Mouse (Mus musculus): ENCODE measurements around the gene Rab44. TPM values are rescaled to one million over a fixed set of nuclear protein-coding genes. Genes with fewer than 3 reads are reported as not detected.

Rab44 gene
- polyA plus RNA-seq, 1 experiment from 2014 or later: 0.26 TPM

DNA sequence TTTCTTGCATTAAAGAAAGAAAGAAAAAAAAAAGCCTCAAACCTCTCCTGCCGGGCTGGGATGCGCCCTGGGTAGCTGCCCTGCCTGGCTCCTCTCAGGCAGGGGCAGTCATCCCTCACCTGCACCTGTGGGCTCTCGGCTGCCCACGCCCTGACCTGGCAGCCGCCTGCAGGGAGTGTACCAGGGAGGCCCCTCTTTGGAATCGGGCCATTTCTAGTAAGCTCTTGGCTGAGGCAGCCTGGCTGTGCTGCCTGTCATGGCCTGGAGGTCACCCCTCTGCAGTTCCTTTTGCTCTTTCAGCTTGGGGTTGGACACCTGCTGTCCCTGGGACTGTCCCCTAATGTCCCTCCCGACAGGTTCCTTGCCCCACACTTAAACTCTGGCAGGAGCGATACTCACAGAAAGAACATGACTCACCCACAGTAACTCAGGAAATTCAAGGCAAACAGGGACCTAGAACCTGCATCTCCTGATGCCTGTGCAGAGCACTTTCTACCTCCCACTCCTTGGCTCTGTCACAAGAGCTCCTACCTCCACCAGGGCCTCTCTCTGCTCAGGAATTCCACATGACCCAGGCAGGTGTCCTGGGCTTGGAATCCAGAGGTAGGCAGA is 52.1 kb downstream of the Rab44 start:
- Histone ChIP-seq H3K4me3 (no peak overlapping the region), H3K36me3 (no peaks in the 10 kb centered on the region), H3K27ac (no peak overlapping the region), H3K4me1 (peaks cover 8% of the 10 kb centered on the region), H3K9me3 (replicated peaks) (peaks cover 3% of the 10 kb centered on the region; the same call in 1 of the 2 replicates), H3K27me3 (ENCODE audit: low read depth, poor library complexity, severe bottlenecking) (peaks cover 41% of the 10 kb centered on the region)
- DNase-seq (ENCODE audit: low spot score): no peak
- WGBS: 53% methylated on average over 8 of the region's 8 CpGs

DNA sequence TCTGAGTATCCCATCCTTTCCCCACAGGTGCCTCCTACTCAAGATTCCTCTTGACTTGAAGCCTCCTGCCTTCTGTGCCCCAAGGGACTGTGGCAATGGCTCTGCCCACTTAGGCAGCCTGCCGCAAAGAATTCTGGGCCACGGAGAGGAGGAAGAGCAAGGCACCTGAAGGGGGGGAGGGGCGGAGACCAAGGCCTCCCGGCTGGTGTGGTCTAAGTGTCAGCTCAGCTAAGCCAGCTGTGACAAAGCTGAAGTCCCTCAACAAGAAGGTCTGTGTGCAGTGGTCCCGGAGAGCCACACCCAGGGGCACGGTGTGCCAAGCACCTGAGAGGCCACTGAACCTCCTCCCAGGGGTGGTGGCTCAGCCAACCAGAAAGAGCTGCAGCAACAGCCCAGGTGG is 53.4 kb downstream of the Rab44 start:
- H3K9me3 ChIP-seq (replicated peaks): no peaks in the 10 kb centered on the region
- no peak overlapping the region for H3K27ac ChIP-seq
- no peak for DNase-seq (ENCODE audit: low spot score)
- 63% methylated on average over 6 of the region's 6 CpGs for WGBS
- no peaks in the 10 kb centered on the region for H3K36me3 ChIP-seq
- H3K27me3 ChIP-seq (ENCODE audit: low read depth, poor library complexity, severe bottlenecking): peaks cover 41% of the 10 kb centered on the region
- no peak overlapping the region for H3K4me3 ChIP-seq
- H3K4me1 ChIP-seq: peaks cover 20% of the 10 kb centered on the region

DNA sequence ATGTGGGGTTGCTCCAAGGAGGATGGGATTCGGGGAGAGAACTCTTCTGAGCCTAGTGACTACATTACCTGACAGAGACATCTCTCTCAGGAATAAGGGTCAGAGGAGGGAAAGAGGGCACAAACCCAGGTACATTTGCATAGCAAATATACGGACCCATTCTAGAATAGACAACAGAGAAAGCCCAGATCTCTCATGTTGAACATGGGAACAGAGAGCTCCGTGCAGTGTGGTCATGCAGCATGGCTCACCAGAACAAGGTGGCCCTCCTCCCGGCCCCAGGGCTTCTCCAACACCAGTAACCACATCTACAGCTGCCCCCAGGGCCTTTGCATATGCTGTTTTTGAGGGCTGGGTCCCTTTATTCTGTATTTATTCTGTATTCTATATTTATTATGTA is 54.5 kb downstream of the Rab44 start:
- H3K4me1 ChIP-seq: peaks cover 20% of the 10 kb centered on the region
- no peaks in the 10 kb centered on the region for H3K9me3 ChIP-seq (replicated peaks)
- H3K27me3 ChIP-seq (ENCODE audit: low read depth, poor library complexity, severe bottlenecking): peaks cover 41% of the 10 kb centered on the region
- no peaks in the 10 kb centered on the region for H3K36me3 ChIP-seq
- no peak for DNase-seq (ENCODE audit: low spot score)
- no peak overlapping the region for H3K4me3 ChIP-seq
- WGBS: 81% methylated on average over 4 of the region's 4 CpGs
- H3K27ac ChIP-seq: no peak overlapping the region

DNA sequence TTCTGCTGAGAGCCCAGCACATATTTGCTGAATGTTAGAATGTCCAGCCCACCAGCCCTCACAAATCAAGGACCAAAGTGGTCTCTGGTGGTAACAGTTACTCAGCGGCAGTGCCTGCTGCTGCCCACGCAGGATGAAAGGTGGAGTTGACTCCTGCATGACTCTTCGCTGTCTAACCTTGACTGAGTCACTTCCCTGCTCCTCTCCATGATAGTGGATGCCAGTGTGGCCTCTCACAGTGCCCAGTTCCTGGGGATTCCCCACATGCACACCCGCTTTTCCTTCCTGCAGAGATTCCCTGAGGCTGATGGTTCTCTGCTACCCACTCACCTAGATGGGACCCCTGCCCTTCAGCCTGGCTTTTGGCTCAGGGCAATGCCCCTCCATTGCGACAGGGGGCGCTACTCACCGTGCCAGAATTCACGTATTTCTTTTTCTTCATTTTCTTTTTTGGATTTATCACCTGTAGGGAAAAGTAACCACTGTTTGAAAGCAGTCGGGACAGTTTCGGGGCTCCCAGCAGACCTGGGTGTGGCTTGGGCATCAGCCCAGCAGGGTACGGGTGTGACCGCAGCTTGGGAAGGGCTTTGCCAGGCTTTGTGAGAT is 55.2 kb downstream of the Rab44 start:
- Histone ChIP-seq H3K4me1 (peaks cover 20% of the 10 kb centered on the region), H3K36me3 (no peaks in the 10 kb centered on the region), H3K27me3 (ENCODE audit: low read depth, poor library complexity, severe bottlenecking) (peaks cover 41% of the 10 kb centered on the region), H3K27ac (no peak overlapping the region), H3K9me3 (replicated peaks) (no peaks in the 10 kb centered on the region), H3K4me3 (no peak overlapping the region)
- no peak for DNase-seq (ENCODE audit: low spot score)
- WGBS: 74% methylated on average over 12 of the region's 12 CpGs

DNA sequence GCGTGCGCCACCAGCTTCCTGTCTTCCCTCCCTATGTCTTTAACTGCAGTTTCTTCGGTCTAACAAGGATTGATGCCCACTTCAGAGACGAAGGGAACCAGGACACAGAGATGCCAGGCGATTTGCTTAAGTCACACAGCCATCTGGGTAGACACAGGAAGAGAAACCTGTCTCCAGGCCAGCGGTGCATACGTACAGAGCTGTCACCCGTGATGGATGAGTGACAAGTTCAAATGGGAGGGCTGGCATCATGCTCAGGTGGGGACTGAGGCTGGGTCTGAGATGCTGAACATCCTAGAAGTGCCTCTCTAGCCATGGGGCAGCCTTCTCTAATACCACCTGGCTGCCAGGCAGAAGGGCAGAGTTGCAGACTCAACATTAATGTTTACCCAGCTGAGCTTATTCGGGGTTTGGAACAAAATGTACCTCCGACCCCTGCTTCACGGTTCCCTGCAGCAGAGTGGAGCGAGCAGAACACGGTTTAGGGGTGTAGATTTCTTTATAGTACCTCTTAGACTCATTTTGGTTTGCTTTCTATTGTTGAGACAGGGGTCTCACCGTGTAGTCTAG is 56.6 kb downstream of the Rab44 start:
- H3K4me1 ChIP-seq: peaks cover 13% of the 10 kb centered on the region
- no peaks in the 10 kb centered on the region for H3K36me3 ChIP-seq
- no peak overlapping the region for H3K4me3 ChIP-seq
- H3K27ac ChIP-seq: no peak overlapping the region
- 81% methylated on average over 14 of the region's 14 CpGs for WGBS
- peaks cover 27% of the 10 kb centered on the region for H3K27me3 ChIP-seq (ENCODE audit: low read depth, poor library complexity, severe bottlenecking)
- H3K9me3 ChIP-seq (replicated peaks): no peaks in the 10 kb centered on the region
- DNase-seq (ENCODE audit: low spot score): no peak

DNA sequence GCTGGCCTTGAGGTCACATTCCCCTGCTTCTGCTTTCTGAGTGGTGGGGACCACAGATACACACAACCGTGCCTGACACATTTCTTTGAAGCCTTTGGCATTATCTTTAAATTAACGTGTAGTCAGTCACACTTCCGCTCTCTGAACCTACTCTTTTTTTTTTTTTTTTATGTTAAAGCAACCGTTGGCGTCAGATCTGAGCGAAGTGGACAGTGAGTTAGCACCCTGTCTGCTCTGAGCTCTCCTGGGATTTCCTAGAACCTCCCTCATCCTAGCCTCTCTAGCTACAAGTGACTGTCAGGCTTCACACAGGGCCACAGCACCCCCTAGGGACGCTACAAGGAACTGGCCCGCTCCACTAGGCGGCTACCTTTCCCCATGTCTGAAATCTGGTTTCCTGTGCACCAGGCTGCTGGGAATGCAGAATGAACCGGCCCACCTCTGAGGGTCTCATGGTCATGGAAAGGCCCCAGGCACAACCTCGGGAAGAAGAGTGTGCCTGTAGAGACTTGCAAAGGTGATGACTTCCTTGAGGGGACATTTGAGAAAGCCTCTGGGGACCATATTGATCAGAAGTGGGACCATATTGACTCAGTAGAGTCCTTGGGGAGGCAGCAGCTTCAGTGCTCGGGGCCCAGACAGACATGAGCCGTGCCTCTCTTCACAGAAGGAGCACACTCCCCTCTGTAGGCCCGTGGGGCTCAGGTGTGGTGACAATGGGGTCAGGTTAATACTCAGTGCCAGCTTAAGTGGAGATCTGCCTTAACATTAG is 57.2 kb downstream of the Rab44 start:
- H3K9me3 ChIP-seq (replicated peaks): no peaks in the 10 kb centered on the region
- H3K4me3 ChIP-seq: no peak overlapping the region
- peaks cover 18% of the 10 kb centered on the region for H3K4me1 ChIP-seq
- no peaks in the 10 kb centered on the region for H3K36me3 ChIP-seq
- 0 out of 2 replicates have a peak overlapping the region, but pooled peaks have one; percentile 14 for H3K27ac ChIP-seq
- WGBS: 26% methylated on average over 14 of the region's 14 CpGs
- DNase-seq (ENCODE audit: low spot score): peak; percentile 82
- H3K27me3 ChIP-seq (ENCODE audit: low read depth, poor library complexity, severe bottlenecking): peaks cover 20% of the 10 kb centered on the region

DNA sequence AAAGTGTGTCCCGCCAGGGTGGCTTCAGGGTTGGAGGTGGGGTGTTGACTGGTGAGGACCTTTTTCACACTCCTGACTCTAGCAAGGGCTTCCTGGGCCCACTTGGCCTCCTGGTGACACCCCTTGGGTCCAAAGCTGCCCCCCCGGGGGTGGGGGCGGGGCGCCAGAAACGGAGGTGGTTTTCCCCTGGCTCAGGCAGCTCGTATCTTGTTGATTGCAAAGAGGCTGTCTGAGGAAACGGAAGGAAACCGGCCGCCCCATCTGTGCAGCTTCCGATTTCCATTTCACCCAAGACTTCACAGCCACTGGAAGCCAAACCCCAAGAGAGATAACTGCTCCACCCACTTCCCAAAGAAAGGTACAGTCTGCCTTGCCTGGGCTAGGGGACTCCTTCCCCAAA is 58.1 kb downstream of the Rab44 start:
- WGBS: 47% methylated on average over 10 of the region's 10 CpGs
- H3K4me1 ChIP-seq: peaks cover 27% of the 10 kb centered on the region

DNA sequence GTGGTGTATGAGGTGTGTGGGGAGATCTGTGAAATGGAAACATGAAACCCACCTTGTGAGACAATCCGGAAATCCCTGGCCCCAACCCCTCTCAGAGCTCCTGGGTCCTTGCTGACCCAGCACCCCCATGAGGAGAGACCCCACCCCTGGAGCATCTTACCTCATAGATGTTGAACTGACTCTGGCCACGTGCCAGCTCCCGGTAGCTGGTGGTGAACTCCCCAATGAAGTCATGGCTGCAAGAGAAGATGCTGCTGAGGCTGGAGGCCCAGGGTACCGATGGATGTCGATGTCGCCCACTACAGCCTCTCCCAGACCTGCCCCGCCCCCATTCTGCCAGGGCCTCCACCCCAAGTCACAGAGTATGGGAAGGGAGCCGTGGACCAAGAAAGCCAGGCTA is 59.2 kb downstream of the Rab44 start:
- 79% methylated on average over 8 of the region's 8 CpGs for WGBS

More for the DNA sequence above, 58.1 kb downstream of the Rab44 start:
- H3K9me3 ChIP-seq (replicated peaks): no peaks in the 10 kb centered on the region
- 0 out of 2 replicates have a peak, but pooled peaks cover 11% of the 10 kb centered on the region for H3K27me3 ChIP-seq (ENCODE audit: low read depth, poor library complexity, severe bottlenecking)
- no peak for DNase-seq (ENCODE audit: low spot score)
- H3K36me3 ChIP-seq: no peaks in the 10 kb centered on the region
- H3K4me3 ChIP-seq: no peak overlapping the region
- H3K27ac ChIP-seq: 0 out of 2 replicates have a peak overlapping the region, but pooled peaks have one; percentile 14

DNA sequence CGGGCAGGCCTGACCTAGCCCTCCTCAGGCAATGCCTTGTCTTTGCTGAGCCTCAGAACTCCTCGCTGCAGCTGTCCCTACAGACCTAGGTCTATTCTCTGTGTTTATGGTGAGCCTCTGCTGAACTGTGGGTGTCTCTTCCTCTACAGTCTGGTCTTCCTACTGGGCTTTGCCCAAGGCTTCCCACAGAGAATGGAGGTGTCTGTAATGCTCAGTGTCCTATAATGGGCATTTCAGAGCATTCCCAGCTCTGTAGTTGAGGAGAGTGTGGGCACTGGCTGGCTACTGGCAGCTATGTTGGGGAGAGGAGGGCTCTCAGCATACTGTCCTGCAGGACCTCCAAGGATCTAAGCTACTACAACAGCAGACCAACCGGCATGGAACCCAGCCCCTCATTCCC is 61.7 kb downstream of the Rab44 start:
- Histone ChIP-seq H3K27ac (peak overlapping the region; percentile 47; the same call in 1 of the 2 replicates), H3K9me3 (replicated peaks) (no peaks in the 10 kb centered on the region), H3K36me3 (no peaks in the 10 kb centered on the region), H3K4me1 (peaks cover 38% of the 10 kb centered on the region), H3K4me3 (no peak overlapping the region), H3K27me3 (ENCODE audit: low read depth, poor library complexity, severe bottlenecking) (no peaks in the 10 kb centered on the region)
- DNase-seq (ENCODE audit: low spot score): no peak
- 78% methylated on average over 3 of the region's 3 CpGs for WGBS

More for the DNA sequence above, 59.2 kb downstream of the Rab44 start:
- H3K4me3 ChIP-seq: no peak overlapping the region
- H3K27me3 ChIP-seq (ENCODE audit: low read depth, poor library complexity, severe bottlenecking): 0 out of 2 replicates have a peak, but pooled peaks cover under 1% of the 10 kb centered on the region
- no peaks in the 10 kb centered on the region for H3K9me3 ChIP-seq (replicated peaks)
- H3K4me1 ChIP-seq: peaks cover 27% of the 10 kb centered on the region
- H3K27ac ChIP-seq: no peak overlapping the region
- DNase-seq (ENCODE audit: low spot score): no peak
- no peaks in the 10 kb centered on the region for H3K36me3 ChIP-seq

DNA sequence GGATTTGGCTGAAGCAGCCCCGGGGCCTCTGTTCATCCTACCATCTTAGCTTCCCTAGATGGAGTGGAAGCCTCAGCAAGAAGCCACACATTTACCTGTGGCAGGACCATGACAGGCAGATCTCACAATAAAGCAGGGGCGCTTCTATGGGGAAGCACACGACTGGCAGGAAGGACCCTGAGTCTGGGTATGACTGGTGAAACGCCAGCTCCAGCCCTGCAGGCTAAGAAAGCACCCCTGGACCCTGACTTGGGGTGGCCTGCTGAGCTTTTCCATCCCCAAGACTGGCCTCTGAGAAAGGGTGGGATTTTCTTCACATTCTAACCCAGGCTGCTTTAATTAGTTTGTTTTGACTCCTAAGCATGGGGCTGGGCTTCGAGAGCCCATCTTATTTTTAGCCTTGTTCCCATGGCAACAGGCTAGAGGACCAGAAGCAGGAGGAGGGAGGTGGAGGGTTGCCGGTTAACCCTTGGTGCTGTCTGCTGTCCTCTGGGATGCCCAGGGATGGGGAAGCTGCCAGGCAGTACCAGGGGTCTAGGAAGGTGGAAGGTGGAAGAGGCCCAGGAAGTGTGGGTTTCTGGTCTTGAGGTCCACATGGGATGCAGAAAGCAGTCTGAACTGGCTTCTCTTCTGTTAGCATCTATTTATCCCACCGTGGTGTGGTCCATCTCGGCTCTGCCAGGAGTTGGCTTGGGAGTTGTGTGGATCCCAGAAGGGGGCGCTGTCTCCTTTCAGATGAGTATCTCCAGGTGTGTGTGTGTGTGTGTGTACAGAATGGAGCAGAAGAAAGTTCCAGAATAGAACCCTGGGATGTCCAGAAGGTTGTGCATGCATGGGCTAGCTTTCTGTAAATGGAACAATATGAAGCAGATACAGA is 62.7 kb downstream of the Rab44 start:
- H3K9me3 ChIP-seq (replicated peaks): no peaks in the 10 kb centered on the region
- H3K4me1 ChIP-seq: peaks cover 33% of the 10 kb centered on the region
- 26% methylated on average over 9 of the region's 9 CpGs for WGBS
- H3K4me3 ChIP-seq: no peak overlapping the region
- no peaks in the 10 kb centered on the region for H3K27me3 ChIP-seq (ENCODE audit: low read depth, poor library complexity, severe bottlenecking)
- DNase-seq (ENCODE audit: low spot score): peak; percentile 80
- no peaks in the 10 kb centered on the region for H3K36me3 ChIP-seq
- peak overlapping the region; percentile 47 for H3K27ac ChIP-seq

DNA sequence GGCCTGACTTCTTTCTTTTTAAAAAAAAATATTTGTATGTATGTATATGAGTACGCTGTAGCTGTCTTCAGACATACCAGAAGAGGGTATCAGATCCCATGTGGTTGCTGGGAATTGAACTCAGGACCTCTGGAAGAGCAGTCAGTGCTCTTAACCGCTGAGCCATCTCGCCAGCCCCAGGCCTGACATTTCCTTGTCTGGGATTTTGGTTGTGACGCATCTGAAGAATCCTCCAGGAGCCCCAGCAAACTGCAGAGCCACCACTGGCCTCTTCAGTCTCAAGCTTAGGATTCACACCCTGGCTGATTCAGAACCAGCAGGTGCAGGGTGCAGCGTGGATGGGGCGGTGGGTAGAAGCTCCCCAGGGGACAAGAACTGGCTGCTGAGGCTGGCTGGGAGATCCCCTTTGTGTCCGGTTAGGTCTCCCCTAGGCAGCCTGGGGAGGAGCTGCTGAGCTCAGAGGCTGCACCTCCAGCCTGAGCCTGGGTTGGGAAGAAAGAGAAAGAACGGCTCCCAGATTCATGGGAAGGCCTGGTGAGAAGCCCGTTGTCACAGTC is 64.6 kb downstream of the Rab44 start:
- Histone ChIP-seq H3K27me3 (ENCODE audit: low read depth, poor library complexity, severe bottlenecking) (peaks cover 7% of the 10 kb centered on the region; the same call in 1 of the 2 replicates), H3K9me3 (replicated peaks) (no peaks in the 10 kb centered on the region), H3K4me1 (peaks cover 38% of the 10 kb centered on the region), H3K4me3 (no peak overlapping the region), H3K36me3 (no peaks in the 10 kb centered on the region), H3K27ac (peak overlapping the region; percentile 50; the same call in 1 of the 2 replicates)
- WGBS: 73% methylated on average over 9 of the region's 9 CpGs
- no peak for DNase-seq (ENCODE audit: low spot score)

DNA sequence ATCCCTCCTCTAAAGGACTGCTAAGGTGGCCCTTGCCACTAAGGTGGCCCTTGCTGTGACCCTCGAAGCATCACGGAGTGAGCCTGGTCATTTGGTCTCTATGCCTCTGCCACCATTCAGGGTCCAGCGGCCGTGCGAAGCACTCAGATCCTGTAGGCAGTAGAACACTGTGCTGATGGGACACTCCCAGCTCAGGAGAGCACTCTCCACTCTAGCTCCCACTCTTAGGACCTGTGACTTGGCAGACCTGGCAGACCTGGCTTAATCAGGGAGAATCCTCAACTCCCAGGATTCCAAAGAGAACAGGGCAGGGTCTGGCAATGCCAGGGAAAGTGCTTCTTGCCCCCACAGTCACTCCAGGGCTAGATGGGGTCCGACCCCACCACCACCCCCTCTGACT is 66.0 kb downstream of the Rab44 start:
- peaks cover 43% of the 10 kb centered on the region for H3K4me1 ChIP-seq
- H3K36me3 ChIP-seq: no peaks in the 10 kb centered on the region
- H3K27ac ChIP-seq: no peak overlapping the region
- H3K4me3 ChIP-seq: no peak overlapping the region
- WGBS: 85% methylated on average over 6 of the region's 6 CpGs
- H3K9me3 ChIP-seq (replicated peaks): no peaks in the 10 kb centered on the region
- DNase-seq (ENCODE audit: low spot score): no peak
- H3K27me3 ChIP-seq (ENCODE audit: low read depth, poor library complexity, severe bottlenecking): peaks cover 7% of the 10 kb centered on the region; the same call in 1 of the 2 replicates
